Mouse (Mus musculus) layer of hippocampus, adult 8-10 months (tissue): ENCODE measurements around the gene Pnrc2. TPM values are rescaled to one million over a fixed set of nuclear protein-coding genes. Genes with fewer than 3 reads are reported as not detected.

Experiments
- DNase-seq, 2 experiments: peaks; one replicate each; pipeline ENCODE4 v3.0.0; 2022; ENCODE audit warnings: low spot score in 2 of 2
- total RNA-seq, 4 experiments: library from RNA; stranded (reverse); gene quantifications; 2 replicates each; pipeline ENCODE4 v1.2.4; 2022

Gene Pnrc2
- total RNA-seq, 4 experiments from 2014 or later: 47.2 to 86.0 (median 47.7) TPM

GRCm38 (mm10) chr4:135892884-135893283 lies 19.2 kb upstream of the Pnrc2 start:
- DNase-seq: no peak

GRCm38 (mm10) chr4:135891539-135891938 lies 17.9 kb upstream of the Pnrc2 start:
- no peak for DNase-seq

- DNase-seq: peak; percentile 21 to 54
Observed at GRCm38 (mm10) chr4:135889884-135890283, 16.2 kb upstream of the Pnrc2 start.

GRCm38 (mm10) chr4:135889146-135889883 lies 15.7 kb upstream of the Pnrc2 start:
- no peak for DNase-seq

- no peak for DNase-seq
Observed at GRCm38 (mm10) chr4:135888448-135889057, 14.9 kb upstream of the Pnrc2 start.

GRCm38 (mm10) chr4:135886184-135886583 lies 12.5 kb upstream of the Pnrc2 start:
- DNase-seq: no peak

GRCm38 (mm10) chr4:135885676-135886075 lies 12.0 kb upstream of the Pnrc2 start:
- DNase-seq: no peak

GRCm38 (mm10) chr4:135884531-135884930 lies 10.9 kb upstream of the Pnrc2 start:
- DNase-seq: no peak

- DNase-seq: no peak
Observed at GRCm38 (mm10) chr4:135883881-135884516, 10.3 kb upstream of the Pnrc2 start.

GRCm38 (mm10) chr4:135883401-135883851 lies 9.8 kb upstream of the Pnrc2 start:
- DNase-seq: no peak

GRCm38 (mm10) chr4:135882023-135882422 lies 8.4 kb upstream of the Pnrc2 start:
- DNase-seq: no peak

- DNase-seq: no peak
Observed at GRCm38 (mm10) chr4:135880576-135880975, 6.9 kb upstream of the Pnrc2 start.

GRCm38 (mm10) chr4:135880018-135880417 lies 6.4 kb upstream of the Pnrc2 start:
- DNase-seq: no peak

- DNase-seq: no peak
Observed at GRCm38 (mm10) chr4:135879021-135879420, 5.4 kb upstream of the Pnrc2 start.

GRCm38 (mm10) chr4:135877742-135878141 lies 4.1 kb upstream of the Pnrc2 start:
- DNase-seq: peak in 1 of 2 experiments; percentile 22

- DNase-seq: peak; percentile 63 to 69
Observed at GRCm38 (mm10) chr4:135876583-135877020, 3.0 kb upstream of the Pnrc2 start.

- DNase-seq: peak in 1 of 2 experiments; percentile 27
Observed at GRCm38 (mm10) chr4:135875991-135876582, 2.4 kb upstream of the Pnrc2 start.

GRCm38 (mm10) chr4:135875546-135875945 lies 1.9 kb upstream of the Pnrc2 start:
- no peak for DNase-seq

GRCm38 (mm10) chr4:135874564-135875535 lies 1.2 kb upstream of the Pnrc2 start:
- no peak for DNase-seq

GRCm38 (mm10) chr4:135872589-135873391 lies 860 bp downstream of the Pnrc2 start:
- no peak for DNase-seq
